Comparison of ENCODE assay signal across 17 mouse cellular contexts in the genomic region with DNA sequence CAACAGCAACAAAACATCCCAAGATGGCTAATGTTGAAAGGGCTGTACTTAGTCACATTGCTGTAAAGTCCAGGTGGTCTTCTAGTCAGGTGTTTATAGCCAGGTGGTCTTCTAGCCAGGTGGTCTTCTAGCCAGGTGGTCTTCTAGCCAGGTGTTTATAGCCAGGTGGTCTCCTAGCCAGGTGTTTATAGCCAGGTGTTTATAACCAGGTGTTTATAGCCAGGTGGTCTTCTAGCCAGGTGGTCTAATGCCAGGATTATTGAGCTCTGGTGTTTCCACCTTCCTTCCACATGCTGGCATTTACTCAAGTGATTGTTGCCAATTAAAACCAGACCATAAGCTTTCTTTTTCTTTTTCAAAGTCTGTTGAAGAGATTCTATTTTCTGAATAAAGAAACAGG.
"Had no signal": no experiment of that assay in that cellular context is flagged by ENCODE, and none has a peak within 500 bp of the region (broad histone marks: within the 10 kb centered on the region; RNA-seq: fewer than 3 reads in every experiment).

No protein-coding gene starts in this region.

- H3K27me3 ChIP-seq: midbrain, embryonic 12.5 days; neural tube, embryonic 13.5 days; neural tube, embryonic 15.5 days; stomach, embryonic 15.5 days had no signal

- DNase-seq: lung, adult 18-20 months; lung, embryonic 14.5 days; lung, postnatal 10 days; lung, postnatal 4 days; midbrain, embryonic 14.5 days; right cerebral cortex, postnatal 14 days; thymus, adult 2 months; thymus, postnatal 25 days; thymus, postnatal 4 days had no signal

- H3K4me2 ChIP-seq: lung, embryonic 14.5 days; midbrain, embryonic 12.5 days; neural tube, embryonic 13.5 days; neural tube, embryonic 15.5 days; stomach, embryonic 15.5 days had no signal

- H3K36me3 ChIP-seq: midbrain, embryonic 10.5 days; midbrain, embryonic 12.5 days; neural tube, embryonic 13.5 days; neural tube, embryonic 15.5 days; stomach, embryonic 15.5 days had no signal

- ATAC-seq: midbrain, embryonic 16.5 days had no signal

- H3K27ac ChIP-seq: midbrain, embryonic 10.5 days; midbrain, embryonic 12.5 days; neural tube, embryonic 13.5 days; neural tube, embryonic 15.5 days; stomach, embryonic 15.5 days; stomach, postnatal 0 days had no signal

- H3K9ac ChIP-seq: lung, embryonic 14.5 days; midbrain, embryonic 12.5 days; neural tube, embryonic 13.5 days; neural tube, embryonic 15.5 days; stomach, embryonic 15.5 days had no signal

- H3K4me1 ChIP-seq: midbrain, embryonic 10.5 days; midbrain, embryonic 12.5 days; neural tube, embryonic 13.5 days; neural tube, embryonic 15.5 days; stomach, embryonic 15.5 days had no signal

- H3K9me3 ChIP-seq: midbrain, embryonic 10.5 days; midbrain, embryonic 12.5 days; neural tube, embryonic 13.5 days; neural tube, embryonic 15.5 days; stomach, embryonic 15.5 days had no signal

- H3K4me3 ChIP-seq: midbrain, embryonic 10.5 days; midbrain, embryonic 12.5 days; myocyte; neural tube, embryonic 13.5 days; neural tube, embryonic 15.5 days; stomach, embryonic 15.5 days had no signal
